Mouse (Mus musculus) brain, embryonic 14.5 days (tissue): ENCODE measurements around the gene Sel1l. TPM values are rescaled to one million over a fixed set of nuclear protein-coding genes. Genes with fewer than 3 reads are reported as not detected.

ENCODE experiments used
- DNase-seq: peaks from one replicate; pipeline ENCODE4 v3.0.0-alpha.2; 2011; ENCODE audit warnings: low read depth
- CTCF ChIP-seq: fragments of 200-500 bp; IDR thresholded peaks from 2 replicates; pipeline ENCODE4 v1.5.1; 2012; ENCODE audit warnings: inconsistent platforms, mild to moderate bottlenecking, moderate library complexity, borderline replicate concordance; ENCODE audit not compliant: insufficient read depth, insufficient read length; ENCODE audit errors: extremely low read depth
- POLR2A ChIP-seq: fragments of 200-500 bp; IDR thresholded peaks from 2 replicates; pipeline ENCODE4 v1.6.1; 2012; ENCODE audit warnings: mild to moderate bottlenecking, inconsistent platforms, borderline replicate concordance; ENCODE audit not compliant: poor library complexity, insufficient read depth, insufficient read length, severe bottlenecking; ENCODE audit errors: extremely low read depth
- polyA plus RNA-seq: library from polyadenylated mRNA; depleted of rRNA; stranded (reverse); fragments of >200 nt; gene quantifications from 2 replicates; pipeline ENCODE4 v1.2.3, GENCODE M21; 2012; rRNA removed

Gene Sel1l
- 57.5 and 67.8 TPM in 2 replicates for polyA plus RNA-seq

DNA sequence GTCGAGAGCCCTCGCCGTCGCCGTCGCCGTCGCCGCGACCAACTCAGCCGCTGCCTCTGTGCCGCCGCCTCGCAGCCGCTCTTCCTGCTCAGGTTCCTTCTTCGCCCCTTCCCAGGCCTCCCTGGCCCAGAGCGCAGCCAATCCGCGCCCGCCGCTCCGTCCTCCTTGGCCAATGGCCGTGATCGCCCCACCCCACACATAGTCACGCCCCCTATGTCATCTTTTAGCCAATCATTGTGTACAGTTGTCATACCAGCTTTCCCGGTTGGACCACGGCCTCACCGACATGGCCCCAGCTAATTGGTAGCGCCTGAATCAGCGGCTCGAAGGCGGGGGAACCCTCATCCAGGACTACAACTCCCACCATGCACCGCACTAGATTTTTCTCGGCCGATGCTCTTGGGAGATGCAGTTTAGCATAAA, at the start of gene Sel1l:
Sel1l (minus strand) TSS at position 113 of the 423 bp plus-strand sequence.
- peak; percentile 100 for DNase-seq
- TF ChIP-seq CTCF (no peak), POLR2A (peak; percentile 97)

GRCm38 (mm10) chr12:91892622-91893560, 43.9 kb upstream of the Sel1l start:
- peak; percentile 86 for DNase-seq
- TF ChIP-seq CTCF (no peak), POLR2A (no peak)

DNA sequence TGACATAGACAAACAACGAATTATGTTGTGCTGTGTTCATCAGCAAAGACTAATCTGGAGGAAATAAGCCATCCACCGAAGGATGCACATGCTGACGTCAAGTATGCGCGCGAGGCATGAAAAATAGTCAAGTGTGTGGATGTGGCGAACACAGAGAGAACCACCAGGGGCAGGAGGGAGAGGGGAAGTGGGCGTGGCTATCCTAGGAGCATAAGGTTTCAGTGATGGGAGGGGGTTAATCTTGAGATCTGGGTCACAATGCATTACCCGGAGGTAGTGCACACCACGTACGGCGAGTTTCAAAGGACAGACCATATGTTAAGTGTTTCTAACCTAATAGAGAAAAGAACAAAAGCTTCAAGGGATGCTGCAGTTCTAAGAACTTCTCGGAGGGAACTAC, 31.5 kb upstream of the Sel1l start:
- no peak for DNase-seq
- no peak for TF ChIP-seq CTCF

DNA sequence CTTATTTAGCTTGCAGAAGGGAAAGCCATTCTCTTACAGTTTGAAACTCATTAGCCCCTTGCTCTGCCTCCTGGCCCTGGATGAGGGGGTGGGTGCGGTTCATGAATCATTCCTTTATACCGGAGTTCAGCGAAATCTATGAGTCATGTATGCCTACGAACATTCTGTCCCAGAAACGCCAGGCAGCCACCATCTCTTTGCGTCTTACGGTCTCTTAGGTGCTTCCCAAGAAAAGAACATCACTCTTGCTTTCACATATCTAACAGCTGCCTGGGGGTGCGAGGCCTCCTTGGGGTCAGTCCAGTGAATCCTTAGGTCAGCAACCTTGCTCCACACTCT, 29.9 kb upstream of the Sel1l start:
- TF ChIP-seq CTCF: no peak
- peak; percentile 8 for DNase-seq

GRCm38 (mm10) chr12:91878056-91878911, 29.3 kb upstream of the Sel1l start:
- DNase-seq: peak; percentile 35

DNA sequence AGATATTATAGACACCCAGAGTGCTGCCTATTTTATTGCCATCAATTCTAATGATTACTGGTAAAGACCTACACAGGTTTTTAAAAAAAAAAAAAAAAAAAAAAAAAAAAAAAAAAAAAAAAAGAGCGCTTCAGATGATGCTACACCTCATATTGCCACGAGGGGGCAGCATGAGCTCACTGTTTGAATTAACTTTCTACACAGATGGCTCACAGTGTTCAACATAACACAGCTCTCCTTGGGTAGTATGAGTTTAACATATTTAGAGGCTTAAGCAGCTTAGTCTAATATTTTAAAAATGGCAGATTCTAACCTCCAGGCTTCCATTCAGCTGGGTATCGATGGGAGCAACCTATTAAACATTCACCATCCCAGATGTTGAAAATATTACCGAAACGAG, 28.7 kb upstream of the Sel1l start:
- TF ChIP-seq CTCF: peak; percentile 67; the same call in 1 of the 2 replicates
- no peak for TF ChIP-seq POLR2A
- peak; percentile 84 for DNase-seq

More at GRCm38 (mm10) chr12:91878056-91878911, 29.3 kb upstream of the Sel1l start:
- TF ChIP-seq POLR2A (no peak), CTCF (no peak)

DNA sequence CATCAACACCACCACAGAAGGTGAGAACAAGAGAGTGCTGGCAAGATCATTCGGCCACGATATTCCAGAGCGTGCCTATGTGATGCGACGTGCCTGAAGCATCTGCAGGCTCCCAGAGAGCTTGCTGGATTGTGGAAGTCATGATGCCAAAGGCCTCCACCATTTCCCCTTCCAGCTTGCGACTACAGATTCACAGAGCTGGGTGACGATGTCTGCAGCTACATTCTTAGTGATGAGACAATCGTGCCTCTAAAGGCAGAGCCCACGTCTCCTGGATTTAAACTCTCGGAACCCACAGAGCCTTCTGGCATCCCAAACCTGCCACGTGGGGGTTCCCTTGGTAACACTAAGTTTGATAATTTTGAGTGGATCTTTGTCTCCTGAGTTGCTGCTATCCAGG, 21.7 kb upstream of the Sel1l start:
- DNase-seq: no peak
- TF ChIP-seq CTCF (no peak), POLR2A (no peak)

- no peak for DNase-seq
- no peak for TF ChIP-seq CTCF
- no peak for TF ChIP-seq POLR2A
Measured at GRCm38 (mm10) chr12:91869352-91869751, 20.4 kb upstream of the Sel1l start.

- TF ChIP-seq POLR2A (no peak), CTCF (no peak)
- no peak for DNase-seq
Measured at GRCm38 (mm10) chr12:91854330-91854729, 5.4 kb upstream of the Sel1l start.

- no peak for DNase-seq
- TF ChIP-seq CTCF (no peak), POLR2A (no peak)
Measured at GRCm38 (mm10) chr12:91848394-91849044, 438 bp downstream of the Sel1l start.

GRCm38 (mm10) chr12:91846038-91846437, 2.9 kb downstream of the Sel1l start:
- DNase-seq: no peak
- TF ChIP-seq POLR2A: no peak
- TF ChIP-seq CTCF: no peak
